Mouse (Mus musculus): Measurements from ENCODE around the gene Slc30a9. TPM values are rescaled to one million over a fixed set of nuclear protein-coding genes. Genes with fewer than 3 reads are reported as not detected.

The Slc30a9 gene
- polyA plus RNA-seq (2015; fragmentation: Nextera tagmentation; extraction: Ambion mirVana) = 91.4 and 93.2 TPM in 2 replicates

- Histone ChIP-seq H3K4me3 (peak within 1 kb of the TSS; percentile 100), H3K27ac (peak within 1 kb of the TSS; percentile 65), H3K4me2 (peak within 1 kb of the TSS; percentile 53), H3K36me3 (peaks cover 8% of the 10 kb centered on the region; the same call in 1 of the 2 replicates), H3K9ac (peak within 1 kb of the TSS; percentile 89), H3K4me1 (peaks cover 6% of the 10 kb centered on the region), H3K27me3 (no peaks in the 10 kb centered on the region), H3K9me3 (no peaks in the 10 kb centered on the region)
- ATAC-seq (ENCODE audit: insufficient number of reproducible peaks, low FRiP score, low TSS enrichment, low read depth) = peak; percentile 93
- WGBS = under 1% methylated on average over 81 of the region's 83 CpGs
Observed at GRCm38 (mm10) chr5:67306698-67307521, at the start of gene Slc30a9. TSS of gene Slc30a9 (plus strand) at chr5:67306955.

DNA sequence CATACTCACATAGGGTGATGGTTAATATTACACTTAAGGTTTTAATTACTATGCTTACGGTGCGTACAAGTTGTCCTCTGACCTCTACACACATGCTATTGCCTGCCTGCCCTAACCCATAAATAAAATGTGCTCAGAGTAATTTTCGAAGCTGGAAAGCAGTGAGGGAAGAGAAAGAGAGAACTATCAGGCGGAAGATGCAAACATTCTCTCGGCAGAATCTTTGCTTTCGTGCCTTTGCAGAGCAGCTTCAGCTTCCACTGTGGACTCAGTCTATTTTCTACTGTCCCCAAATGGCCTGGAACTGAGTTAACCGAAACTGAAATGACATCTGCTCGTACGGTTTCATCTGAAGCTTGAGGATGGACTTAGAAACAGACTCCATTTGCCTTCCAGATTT, 48.3 kb upstream of the Slc30a9 start:
- H3K36me3 ChIP-seq = no peaks in the 10 kb centered on the region; the same call in 1 of the 2 replicates
- H3K27ac ChIP-seq = no peak overlapping the region
- no peak for ATAC-seq (ENCODE audit: insufficient number of reproducible peaks, low FRiP score, low TSS enrichment, low read depth)
- peaks cover 6% of the 10 kb centered on the region; the same call in 1 of the 2 replicates for H3K4me1 ChIP-seq
- no peak overlapping the region for H3K4me2 ChIP-seq
- H3K9me3 ChIP-seq = no peaks in the 10 kb centered on the region
- no peak overlapping the region for H3K9ac ChIP-seq
- H3K27me3 ChIP-seq = no peaks in the 10 kb centered on the region
- 63% methylated on average over 9 of the region's 9 CpGs for WGBS
- no peak overlapping the region for H3K4me3 ChIP-seq

DNA sequence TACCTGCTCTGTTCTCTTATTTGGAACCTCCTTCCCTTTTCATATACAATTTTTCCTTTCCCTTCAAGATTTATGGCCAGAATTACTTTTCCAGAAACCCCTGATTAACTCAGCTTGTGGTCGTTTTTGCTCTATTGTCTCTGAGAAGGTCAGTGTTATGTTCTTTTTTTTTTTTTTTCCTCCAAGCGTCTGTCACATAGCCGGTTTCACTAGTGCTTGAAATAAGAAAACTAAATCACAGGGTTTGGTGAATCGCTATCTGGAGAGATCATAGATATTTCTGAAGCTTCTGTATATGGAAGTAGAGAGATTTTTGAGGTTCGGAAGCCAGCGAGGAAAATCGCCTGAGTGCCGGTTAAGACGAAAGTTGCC, 46.6 kb upstream of the Slc30a9 start:
- H3K4me3 ChIP-seq = peak overlapping the region; percentile 88
- WGBS = under 1% methylated on average over 9 of the region's 9 CpGs
- peaks cover 6% of the 10 kb centered on the region; the same call in 1 of the 2 replicates for H3K4me1 ChIP-seq
- H3K9ac ChIP-seq = peak overlapping the region; percentile 39; the same call in 1 of the 2 replicates
- peaks cover 10% of the 10 kb centered on the region for H3K36me3 ChIP-seq
- ATAC-seq (ENCODE audit: insufficient number of reproducible peaks, low FRiP score, low TSS enrichment, low read depth) = no peak
- H3K9me3 ChIP-seq = no peaks in the 10 kb centered on the region
- H3K27ac ChIP-seq = peak overlapping the region; percentile 94
- no peaks in the 10 kb centered on the region for H3K27me3 ChIP-seq
- peak overlapping the region; percentile 62 for H3K4me2 ChIP-seq

DNA sequence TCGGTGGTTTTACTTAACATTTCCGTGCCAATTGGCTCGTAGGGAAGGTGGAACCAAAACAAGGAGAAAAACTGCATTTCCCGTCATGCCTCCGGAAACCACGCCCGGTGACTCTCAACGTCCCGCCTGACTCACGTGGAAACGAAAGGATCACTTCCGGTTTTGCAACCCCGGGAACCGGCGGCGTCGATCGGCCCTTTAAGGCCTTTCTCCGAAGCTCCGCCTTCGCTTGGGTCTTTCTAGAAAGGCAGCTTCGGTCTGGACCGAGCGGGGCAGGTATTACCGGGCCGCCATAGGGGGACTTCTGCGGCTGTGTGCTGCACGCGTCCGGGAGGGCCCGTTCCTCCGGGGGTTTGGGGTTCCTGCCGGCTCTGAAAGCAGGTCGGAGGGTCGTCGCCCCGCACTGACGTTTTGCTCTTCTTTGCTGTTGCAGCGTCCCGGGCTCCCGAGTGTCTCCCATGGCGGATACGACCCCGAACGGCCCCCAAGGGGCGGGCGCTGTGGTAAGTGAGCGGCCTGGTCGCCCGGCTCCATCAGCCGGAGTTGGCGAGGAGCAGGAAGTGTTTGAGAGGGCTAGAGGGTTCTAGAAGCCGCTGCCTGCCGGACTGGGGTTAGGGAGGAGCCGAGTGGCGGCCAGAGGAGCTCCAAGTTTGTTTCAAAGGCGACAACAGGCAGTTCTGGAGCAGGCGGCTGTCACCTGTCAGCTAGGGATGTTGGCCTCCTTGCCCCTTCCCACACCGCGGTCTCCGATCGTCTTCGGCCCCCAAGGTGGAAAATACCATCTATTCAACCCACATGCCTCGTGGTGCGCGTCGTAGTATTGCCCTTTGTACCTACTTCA, 46.0 kb upstream of the Slc30a9 start, which contains the start of gene Tmem33:
Tmem33 (plus strand) TSS at position 35 of the 841 bp plus-strand sequence.
- peaks cover 16% of the 10 kb centered on the region for H3K36me3 ChIP-seq
- H3K27me3 ChIP-seq = no peaks in the 10 kb centered on the region
- peaks cover 6% of the 10 kb centered on the region; the same call in 1 of the 2 replicates for H3K4me1 ChIP-seq
- WGBS = under 1% methylated on average over 67 of the region's 67 CpGs
- H3K9me3 ChIP-seq = no peaks in the 10 kb centered on the region
- H3K27ac ChIP-seq = peak within 1 kb of the TSS; percentile 94
- ATAC-seq (ENCODE audit: insufficient number of reproducible peaks, low FRiP score, low TSS enrichment, low read depth) = peak; percentile 83
- peak within 1 kb of the TSS; percentile 66 for H3K9ac ChIP-seq
- H3K4me2 ChIP-seq = peak within 1 kb of the TSS; percentile 62
- H3K4me3 ChIP-seq = peak within 1 kb of the TSS; percentile 88

- Histone ChIP-seq H3K4me1 (peaks cover 6% of the 10 kb centered on the region; the same call in 1 of the 2 replicates), H3K4me2 (no peak overlapping the region), H3K9ac (no peak overlapping the region), H3K36me3 (peaks cover 34% of the 10 kb centered on the region), H3K4me3 (no peak overlapping the region), H3K9me3 (no peaks in the 10 kb centered on the region), H3K27ac (no peak overlapping the region), H3K27me3 (no peaks in the 10 kb centered on the region)
- WGBS = 88% methylated on average over 7 of the region's 7 CpGs
- no peak for ATAC-seq (ENCODE audit: insufficient number of reproducible peaks, low FRiP score, low TSS enrichment, low read depth)
Observed at GRCm38 (mm10) chr5:67262964-67263363, 43.8 kb upstream of the Slc30a9 start.

DNA sequence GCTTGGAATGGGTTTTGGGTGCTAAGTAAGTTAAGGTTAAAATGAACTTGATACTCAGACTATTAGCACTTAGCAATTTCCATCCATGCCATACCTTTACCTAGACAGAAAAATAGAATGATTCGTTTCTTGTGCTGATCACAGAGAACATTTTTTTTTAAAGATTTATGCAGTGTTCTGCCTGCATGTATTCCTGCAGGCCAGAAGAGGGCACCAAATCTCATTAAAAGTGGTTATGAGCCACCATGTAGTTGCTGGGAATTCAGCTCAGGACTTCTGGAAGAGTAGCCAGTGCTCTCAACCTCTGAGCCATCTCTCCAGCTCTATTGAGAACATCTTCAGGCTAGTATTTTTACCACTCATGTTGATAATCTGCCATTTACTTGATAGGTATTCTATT, 40.6 kb upstream of the Slc30a9 start:
- Histone ChIP-seq H3K9me3 (no peaks in the 10 kb centered on the region), H3K9ac (no peak overlapping the region), H3K27ac (no peak overlapping the region), H3K4me1 (peaks cover 5% of the 10 kb centered on the region; the same call in 1 of the 2 replicates), H3K4me3 (no peak overlapping the region), H3K36me3 (peaks cover 47% of the 10 kb centered on the region), H3K27me3 (no peaks in the 10 kb centered on the region), H3K4me2 (no peak overlapping the region)
- ATAC-seq (ENCODE audit: insufficient number of reproducible peaks, low FRiP score, low TSS enrichment, low read depth) = no peak
- 84% methylated on average over 1 of the region's 1 CpGs for WGBS

GRCm38 (mm10) chr5:67269309-67269708, 37.4 kb upstream of the Slc30a9 start:
- no peak overlapping the region for H3K27ac ChIP-seq
- H3K9me3 ChIP-seq = no peaks in the 10 kb centered on the region
- peaks cover 44% of the 10 kb centered on the region for H3K36me3 ChIP-seq
- ATAC-seq (ENCODE audit: insufficient number of reproducible peaks, low FRiP score, low TSS enrichment, low read depth) = no peak
- H3K4me1 ChIP-seq = no peaks in the 10 kb centered on the region
- H3K4me3 ChIP-seq = no peak overlapping the region
- 83% methylated on average over 8 of the region's 8 CpGs for WGBS
- no peaks in the 10 kb centered on the region for H3K27me3 ChIP-seq
- no peak overlapping the region for H3K9ac ChIP-seq
- no peak overlapping the region for H3K4me2 ChIP-seq

- no peaks in the 10 kb centered on the region for H3K27me3 ChIP-seq
- H3K4me1 ChIP-seq = no peaks in the 10 kb centered on the region
- 91% methylated on average over 9 of the region's 9 CpGs for WGBS
- no peaks in the 10 kb centered on the region for H3K9me3 ChIP-seq
- no peak overlapping the region for H3K27ac ChIP-seq
- H3K36me3 ChIP-seq = peaks cover 18% of the 10 kb centered on the region
- H3K4me2 ChIP-seq = no peak overlapping the region
- no peak overlapping the region for H3K4me3 ChIP-seq
- H3K9ac ChIP-seq = no peak overlapping the region
- no peak for ATAC-seq (ENCODE audit: insufficient number of reproducible peaks, low FRiP score, low TSS enrichment, low read depth)
Observed at GRCm38 (mm10) chr5:67279407-67279806, 27.3 kb upstream of the Slc30a9 start.

DNA sequence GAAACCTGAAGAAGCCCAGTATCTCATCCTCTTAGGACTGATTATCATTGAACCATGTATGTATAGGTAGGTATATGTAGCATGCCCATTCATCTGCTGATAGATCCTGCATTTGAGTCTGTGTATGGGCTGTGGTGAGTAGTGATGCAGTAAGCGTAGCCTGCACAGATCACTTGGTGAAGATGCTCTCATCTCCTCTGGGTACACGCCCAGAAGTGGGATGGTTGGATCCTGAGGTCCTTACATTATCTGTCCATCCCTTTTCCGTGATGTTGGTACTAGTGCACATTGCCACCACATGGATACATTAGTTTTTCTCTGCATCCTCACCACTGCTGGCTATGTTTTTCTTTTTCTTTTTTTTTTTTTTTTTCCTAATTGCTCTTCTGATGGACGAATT, 26.9 kb upstream of the Slc30a9 start:
- Histone ChIP-seq H3K36me3 (peaks cover 23% of the 10 kb centered on the region), H3K4me3 (no peak overlapping the region), H3K4me2 (no peak overlapping the region), H3K9me3 (no peaks in the 10 kb centered on the region), H3K9ac (no peak overlapping the region), H3K27me3 (no peaks in the 10 kb centered on the region), H3K27ac (no peak overlapping the region), H3K4me1 (no peaks in the 10 kb centered on the region)
- ATAC-seq (ENCODE audit: insufficient number of reproducible peaks, low FRiP score, low TSS enrichment, low read depth) = no peak
- WGBS = 90% methylated on average over 4 of the region's 4 CpGs

DNA sequence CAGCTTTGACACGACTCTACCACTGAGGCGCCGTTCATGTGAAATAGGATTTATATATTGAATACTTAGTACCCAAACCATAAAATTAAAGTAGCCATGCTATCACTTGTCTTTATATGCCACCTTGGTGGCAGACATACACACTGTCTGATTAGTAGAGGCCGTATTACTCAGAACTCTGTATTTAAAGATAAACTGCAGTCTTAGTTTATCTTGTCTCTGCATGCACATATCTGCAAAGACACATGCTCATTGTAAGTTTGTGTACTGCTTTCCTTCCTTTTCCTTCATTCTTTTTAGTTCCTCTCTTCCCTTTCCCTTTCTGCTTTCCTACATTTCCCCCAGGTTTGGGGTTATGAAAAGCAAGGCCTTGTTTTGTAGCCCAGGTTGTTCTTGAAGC, 26.4 kb upstream of the Slc30a9 start:
- peaks cover 27% of the 10 kb centered on the region for H3K36me3 ChIP-seq
- H3K9ac ChIP-seq = no peak overlapping the region
- no peak overlapping the region for H3K27ac ChIP-seq
- H3K4me3 ChIP-seq = no peak overlapping the region
- no peaks in the 10 kb centered on the region for H3K9me3 ChIP-seq
- H3K4me1 ChIP-seq = no peaks in the 10 kb centered on the region
- WGBS = 94% methylated on average over 4 of the region's 4 CpGs
- H3K4me2 ChIP-seq = no peak overlapping the region
- no peak for ATAC-seq (ENCODE audit: insufficient number of reproducible peaks, low FRiP score, low TSS enrichment, low read depth)
- H3K27me3 ChIP-seq = no peaks in the 10 kb centered on the region

DNA sequence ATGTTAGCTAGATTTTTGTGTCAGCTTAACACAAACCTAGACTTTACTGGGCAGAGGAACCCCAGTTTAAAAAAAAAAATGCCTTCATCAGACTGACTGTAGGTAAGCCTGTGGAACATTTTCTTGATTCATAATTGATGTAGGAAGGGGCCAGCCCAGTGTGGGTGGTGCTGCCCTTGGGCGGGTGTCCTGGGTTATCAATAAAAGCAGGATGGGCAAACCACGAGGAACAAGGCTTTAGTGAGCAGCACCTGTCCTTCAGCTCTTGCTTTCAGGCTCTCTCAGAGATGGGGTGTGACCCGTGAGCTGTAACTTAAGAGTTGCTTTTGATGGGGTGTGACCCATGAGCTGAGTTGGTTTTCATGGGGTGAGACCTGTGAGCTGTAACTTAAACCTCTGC, 11.7 kb upstream of the Slc30a9 start:
- Histone ChIP-seq H3K27ac (no peak overlapping the region), H3K27me3 (no peaks in the 10 kb centered on the region), H3K9me3 (no peaks in the 10 kb centered on the region), H3K4me2 (no peak overlapping the region), H3K9ac (no peak overlapping the region), H3K36me3 (no peaks in the 10 kb centered on the region; the same call in 1 of the 2 replicates), H3K4me1 (no peaks in the 10 kb centered on the region), H3K4me3 (no peak overlapping the region)
- WGBS = 68% methylated on average over 3 of the region's 3 CpGs
- no peak for ATAC-seq (ENCODE audit: insufficient number of reproducible peaks, low FRiP score, low TSS enrichment, low read depth)

GRCm38 (mm10) chr5:67295682-67296081, 11.1 kb upstream of the Slc30a9 start:
- WGBS = 85% methylated on average over 6 of the region's 6 CpGs
- H3K4me1 ChIP-seq = no peaks in the 10 kb centered on the region
- ATAC-seq (ENCODE audit: insufficient number of reproducible peaks, low FRiP score, low TSS enrichment, low read depth) = no peak

More at GRCm38 (mm10) chr5:67295682-67296081, 11.1 kb upstream of the Slc30a9 start:
- Histone ChIP-seq H3K27me3 (no peaks in the 10 kb centered on the region), H3K4me3 (no peak overlapping the region), H3K9me3 (no peaks in the 10 kb centered on the region), H3K27ac (no peak overlapping the region), H3K36me3 (no peaks in the 10 kb centered on the region; the same call in 1 of the 2 replicates), H3K4me2 (no peak overlapping the region), H3K9ac (no peak overlapping the region)

Data from limb, embryonic 15.5 days (tissue).